Mouse (Mus musculus) liver, adult 2 months (tissue): ENCODE data around the gene Bmp6.

Experiments used
- CTCF ChIP-seq: fragments of 200-500 bp; IDR thresholded peaks from 2 replicates; pipeline ENCODE4 v1.5.1; 2011; ENCODE audit warnings: low read depth, low read length, control low read depth
- POLR2A ChIP-seq: fragments of 200-500 bp; IDR thresholded peaks from 2 replicates; pipeline ENCODE4 v1.6.1; 2011; ENCODE audit warnings: low read length, control low read depth; ENCODE audit not compliant: insufficient read depth; ENCODE audit errors: extremely low read depth

GRCm38 (mm10) chr13:38496715-38497114 is 151.8 kb downstream of the Bmp6 start:
- TF ChIP-seq CTCF (no peak), POLR2A (no peak)
